Mouse (Mus musculus): Measurements from ENCODE around the gene Afm.

- TF ChIP-seq POLR2A (IDR thresholded peaks at IDR 0.05; ENCODE audit: low read depth, low read length) (no peak), CTCF (IDR thresholded peaks at IDR 0.05; ENCODE audit: extremely low read depth, insufficient read length, insufficient replicate concordance, low read depth, low read length) (no peak)
Measured at GRCm38 (mm10) chr5:90477308-90478140, 41.2 kb upstream of the Afm start.
